Mouse (Mus musculus): ENCODE data around the gene Olfr1414.
A peak's percentile ranks its signal among the peaks of the same experiment; 100 is the strongest.
"Not testable (repeated sequence)": the region's sequence is repeated elsewhere in the genome, so short reads cannot be mapped to it uniquely, and the experiment has no call there.

Olfr1414 gene

GRCm38 (mm10) chr1:92518561-92518960 is at the start of gene Olfr1414:
Olfr1414 (minus strand) TSS chr1:92518661.
- DNase-seq, result no peak

GRCm38 (mm10) chr1:92545929-92546328 is 27.5 kb upstream of the Olfr1414 start:
- DNase-seq, result no peak

GRCm38 (mm10) chr1:92539071-92539470 is 20.6 kb upstream of the Olfr1414 start:
- no peak for DNase-seq

- DNase-seq, result no peak
Observed at GRCm38 (mm10) chr1:92536972-92537371, 18.5 kb upstream of the Olfr1414 start.

GRCm38 (mm10) chr1:92523764-92524163 is 5.3 kb upstream of the Olfr1414 start:
- no peak for DNase-seq

GRCm38 (mm10) chr1:92521376-92521775 is 2.9 kb upstream of the Olfr1414 start:
- DNase-seq, result peak; percentile 55 to 61

- no peak for DNase-seq
Observed at GRCm38 (mm10) chr1:92519046-92519445, 585 bp upstream of the Olfr1414 start.

GRCm38 (mm10) chr1:92515390-92515789 is 3.1 kb downstream of the Olfr1414 start:
- DNase-seq, result no peak

- DNase-seq, result not testable (repeated sequence)
Observed at GRCm38 (mm10) chr1:92511646-92512045, 6.8 kb downstream of the Olfr1414 start.

GRCm38 (mm10) chr1:92496001-92496400 is 22.5 kb downstream of the Olfr1414 start, which contains the start of gene Olfr1415:
Olfr1415 (minus strand) TSS chr1:92496101.
- no peak for DNase-seq

GRCm38 (mm10) chr1:92485013-92485412 is 33.4 kb downstream of the Olfr1414 start, which contains the start of gene Olfr1416:
Olfr1416 (minus strand) TSS chr1:92485113.
- no peak for DNase-seq

GRCm38 (mm10) chr1:92474066-92474578 is 44.3 kb downstream of the Olfr1414 start:
- DNase-seq, result no peak

- DNase-seq, result peak; percentile 92 to 98
Observed at GRCm38 (mm10) chr1:92473165-92474041, 45.1 kb downstream of the Olfr1414 start, which contains the start of gene Ndufa10. Ndufa10 (minus strand) TSS chr1:92473860.

- no peak for DNase-seq
Observed at GRCm38 (mm10) chr1:92468891-92469290, 49.6 kb downstream of the Olfr1414 start.

GRCm38 (mm10) chr1:92458416-92458815 is 60.0 kb downstream of the Olfr1414 start:
- DNase-seq, result no peak

GRCm38 (mm10) chr1:92457758-92458157 is 60.7 kb downstream of the Olfr1414 start:
- DNase-seq, result peak; percentile 60 to 70
